Mouse (Mus musculus) E14TG2a.4 (cell line): Measurements from ENCODE around the gene Aspscr1.

ENCODE experiments used
- CTCF ChIP-seq: conservative IDR thresholded peaks from 2 replicates; pipeline ENCODE4 v1.5.1; 2014; ENCODE audit warnings: low read length
- POU5F1 ChIP-seq: IDR thresholded peaks from 2 replicates; pipeline ENCODE4 v1.6.1; 2014; ENCODE audit warnings: low read length, borderline replicate concordance

- TF ChIP-seq CTCF: no peak
- TF ChIP-seq POU5F1: no peak
Measured at GRCm38 (mm10) chr11:120673594-120674122, 885 bp downstream of the Aspscr1 start.
